In the genomic region with DNA sequence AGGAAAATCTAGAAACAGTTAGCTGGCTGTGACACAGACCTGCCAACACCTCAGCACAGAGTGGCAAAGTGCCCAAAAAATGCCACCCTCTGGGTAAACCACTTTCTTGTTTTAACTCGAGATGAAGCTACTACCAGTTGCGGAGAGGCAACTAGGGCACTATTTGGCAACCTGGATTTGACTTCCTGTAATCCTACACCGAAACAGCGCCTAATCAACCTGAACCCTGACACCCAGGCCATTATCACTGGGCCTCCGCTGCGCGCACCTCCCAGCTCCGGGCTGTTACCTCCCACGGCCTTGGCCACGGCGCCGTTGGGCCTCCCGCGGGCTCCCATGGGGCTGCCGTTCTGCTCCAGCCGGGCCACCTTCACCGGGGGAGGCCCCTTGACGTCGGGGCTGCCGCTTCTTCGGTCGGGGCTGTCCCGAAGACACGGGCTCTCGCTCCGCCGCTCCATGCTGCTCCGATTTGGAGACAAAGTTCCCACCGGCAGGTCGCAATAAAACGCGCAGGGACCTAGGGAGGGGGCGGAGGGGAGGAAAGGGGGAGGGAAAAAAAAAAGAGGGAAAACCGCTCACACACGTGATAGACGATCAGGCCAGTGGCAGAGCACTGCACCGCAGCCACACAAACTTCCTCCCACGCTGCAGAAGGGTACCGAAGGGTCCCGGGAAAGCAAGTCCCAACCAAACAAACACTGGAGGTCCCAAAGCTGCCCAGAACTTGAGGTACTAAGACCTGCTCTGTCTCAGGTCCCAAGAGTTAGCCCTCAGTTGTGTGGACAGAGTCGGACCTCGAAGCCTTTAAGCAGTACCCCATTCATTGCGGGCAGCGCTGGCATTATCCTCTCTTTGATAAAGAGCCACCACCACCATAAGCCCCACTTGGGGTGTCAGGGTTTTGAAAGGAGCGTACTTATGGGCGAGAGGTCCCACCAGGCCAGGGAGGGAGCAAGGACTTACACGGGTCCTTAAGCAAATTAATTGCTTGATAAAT, we compare ENCODE assay signal across 8 mouse cellular contexts. TPM values are rescaled to one million over a fixed set of nuclear protein-coding genes. Genes with fewer than 3 reads are reported as not detected.
DNase-seq lines count a peak whose midpoint lies in the region; ATAC-seq and TF ChIP-seq lines count a peak whose summit lies in the region.

No protein-coding gene starts in this region.

- H3K27me3 ChIP-seq in lung, embryonic 14.5 days (ENCODE audit: insufficient read depth, low read length) = peaks cover 35% of the 10 kb centered on the region
- peaks cover 51% of the 10 kb centered on the region for H3K27me3 ChIP-seq in embryonic facial prominence, embryonic 10.5 days (replicated peaks; ENCODE audit: low read depth, poor library complexity, severe bottlenecking)
- H3K27me3 ChIP-seq in hindbrain, embryonic 16.5 days (replicated peaks; ENCODE audit: control insufficient read depth, insufficient read depth, low read length) = peaks cover 14% of the 10 kb centered on the region
- peaks cover 74% of the 10 kb centered on the region for H3K27me3 ChIP-seq in liver, embryonic 12.5 days (replicated peaks)
- H3K27me3 ChIP-seq in stomach, embryonic 14.5 days (ENCODE audit: control insufficient read depth, insufficient read depth, low read length) = peaks cover 12% of the 10 kb centered on the region

- 3% methylated on average over 47 of the region's 47 CpGs for WGBS in lung, embryonic 14.5 days
- 9% methylated on average over 47 of the region's 47 CpGs for WGBS in lung, adult 2 months
- under 1% methylated on average over 47 of the region's 47 CpGs for WGBS in embryonic facial prominence, embryonic 10.5 days
- 3% methylated on average over 47 of the region's 47 CpGs for WGBS in hindbrain, embryonic 16.5 days
- WGBS in liver, embryonic 12.5 days (ENCODE audit: insufficient replicate concordance) = 2% methylated on average over 46 of the region's 47 CpGs
- WGBS in stomach, embryonic 14.5 days = 3% methylated on average over 47 of the region's 47 CpGs

- H3K36me3 ChIP-seq in lung, embryonic 14.5 days (ENCODE audit: insufficient read depth) = no peaks in the 10 kb centered on the region
- no peaks in the 10 kb centered on the region for H3K36me3 ChIP-seq in embryonic facial prominence, embryonic 10.5 days (replicated peaks)
- H3K36me3 ChIP-seq in hindbrain, embryonic 16.5 days (ENCODE audit: control insufficient read depth, insufficient read depth, low read length) = no peaks in the 10 kb centered on the region
- H3K36me3 ChIP-seq in liver, embryonic 12.5 days = no peaks in the 10 kb centered on the region
- no peaks in the 10 kb centered on the region for H3K36me3 ChIP-seq in stomach, embryonic 14.5 days (ENCODE audit: control insufficient read depth, insufficient read depth, low read length)

- H3K4me3 ChIP-seq in lung, embryonic 14.5 days (ENCODE audit: low read depth, low read length) = peak overlapping the region; percentile 31
- H3K4me3 ChIP-seq in lung, adult 2 months (replicated peaks; ENCODE audit: extremely low read depth, low read depth, low read length) = no peak overlapping the region
- H3K4me3 ChIP-seq in embryonic facial prominence, embryonic 10.5 days = peak overlapping the region; percentile 82
- H3K4me3 ChIP-seq in hindbrain, embryonic 16.5 days (ENCODE audit: low read length) = peak overlapping the region; percentile 29
- peak overlapping the region; percentile 19; the same call in 1 of the 2 replicates for H3K4me3 ChIP-seq in liver, embryonic 12.5 days
- H3K4me3 ChIP-seq in stomach, embryonic 14.5 days (ENCODE audit: low read depth, low read length) = peak overlapping the region; percentile 23; the same call in 1 of the 2 replicates

- H3K27ac ChIP-seq in lung, embryonic 14.5 days (ENCODE audit: low read depth) = no peak overlapping the region
- peak overlapping the region; percentile 98 for H3K27ac ChIP-seq in embryonic facial prominence, embryonic 10.5 days (replicated peaks)
- H3K27ac ChIP-seq in hindbrain, embryonic 16.5 days (ENCODE audit: low read depth, low read length) = no peak overlapping the region
- no peak overlapping the region for H3K27ac ChIP-seq in liver, embryonic 12.5 days
- H3K27ac ChIP-seq in stomach, embryonic 14.5 days (ENCODE audit: low read length) = no peak overlapping the region

- no peak for ATAC-seq in lung, embryonic 14.5 days (ENCODE audit: insufficient read depth)
- no peak for ATAC-seq in hindbrain, embryonic 16.5 days
- no peak for ATAC-seq in liver, embryonic 12.5 days
- no peak for ATAC-seq in stomach, embryonic 14.5 days (ENCODE audit: insufficient number of reproducible peaks, insufficient read depth, low FRiP score, low read depth)
- no peak for ATAC-seq in activated CD4-positive, CD25-positive, alpha-beta regulatory T cell, adult 4 months

- no peaks in the 10 kb centered on the region for H3K9me3 ChIP-seq in lung, embryonic 14.5 days (ENCODE audit: low read depth, low read length)
- H3K9me3 ChIP-seq in embryonic facial prominence, embryonic 10.5 days = no peaks in the 10 kb centered on the region
- no peaks in the 10 kb centered on the region for H3K9me3 ChIP-seq in hindbrain, embryonic 16.5 days (ENCODE audit: control insufficient read depth, low read length)
- H3K9me3 ChIP-seq in liver, embryonic 12.5 days (replicated peaks) = no peaks in the 10 kb centered on the region
- H3K9me3 ChIP-seq in stomach, embryonic 14.5 days (ENCODE audit: control insufficient read depth, low read depth, low read length) = no peaks in the 10 kb centered on the region

- no peak for TF ChIP-seq CTCF in lung, embryonic 14.5 days (IDR thresholded peaks at IDR 0.05; ENCODE audit: low read depth)
- no peak for TF ChIP-seq CTCF in lung, adult 2 months (IDR thresholded peaks at IDR 0.05; ENCODE audit: insufficient read depth, low read length)

- peak; percentile 30 for DNase-seq in lung, embryonic 14.5 days
- no peak for DNase-seq in lung, adult 2 months
- peak; percentile 59 for DNase-seq in embryonic facial prominence, embryonic 10.5 days (ENCODE audit: low spot score)
- DNase-seq in adrenal gland, adult 18-20 months (ENCODE audit: low spot score in 2 of 2) = no peak

- no peak overlapping the region for H3K9ac ChIP-seq in lung, embryonic 14.5 days
- no peak overlapping the region for H3K9ac ChIP-seq in hindbrain, embryonic 16.5 days (ENCODE audit: low read depth, low read length)
- H3K9ac ChIP-seq in liver, embryonic 12.5 days = no peak overlapping the region
- H3K9ac ChIP-seq in stomach, embryonic 14.5 days (replicated peaks; ENCODE audit: low read depth, low read length) = no peak overlapping the region

- H3K4me2 ChIP-seq in lung, embryonic 14.5 days = peak overlapping the region; percentile 63
- H3K4me2 ChIP-seq in hindbrain, embryonic 16.5 days (ENCODE audit: low read length) = peak overlapping the region; percentile 49
- peak overlapping the region; percentile 58 for H3K4me2 ChIP-seq in liver, embryonic 12.5 days
- H3K4me2 ChIP-seq in stomach, embryonic 14.5 days (replicated peaks; ENCODE audit: low read depth, low read length) = peak overlapping the region; percentile 47

- no peak for TF ChIP-seq POLR2A in lung, adult 2 months (IDR thresholded peaks at IDR 0.05; ENCODE audit: borderline replicate concordance, extremely low read depth, low read depth, low read length)

- H3K4me1 ChIP-seq in lung, embryonic 14.5 days (ENCODE audit: insufficient read depth) = peaks cover 3% of the 10 kb centered on the region; the same call in 1 of the 2 replicates
- peaks cover 5% of the 10 kb centered on the region; the same call in 1 of the 2 replicates for H3K4me1 ChIP-seq in lung, adult 2 months (ENCODE audit: control insufficient read depth, insufficient read depth, low read length)
- H3K4me1 ChIP-seq in embryonic facial prominence, embryonic 10.5 days = peaks cover 40% of the 10 kb centered on the region
- peaks cover 32% of the 10 kb centered on the region for H3K4me1 ChIP-seq in hindbrain, embryonic 16.5 days (ENCODE audit: control insufficient read depth, insufficient read depth, low read depth, low read length)
- H3K4me1 ChIP-seq in liver, embryonic 12.5 days = peaks cover 8% of the 10 kb centered on the region; the same call in 1 of the 2 replicates
- peaks cover 13% of the 10 kb centered on the region; the same call in 1 of the 2 replicates for H3K4me1 ChIP-seq in stomach, embryonic 14.5 days (ENCODE audit: control insufficient read depth, insufficient read depth, low read length)

RNA-seq across cellular contexts. Expression of a gene that starts 8.8 kb away (rescaled TPM):
- 0.61 and 0.79 TPM in 2 replicates for polyA plus RNA-seq in lung, embryonic 14.5 days (2014; fragmentation: Nextera tagmentation; extraction: Ambion mirVana)
- 0.22 and 0.48 TPM in 2 replicates for polyA plus RNA-seq in lung, adult 2 months (2012; rRNA removed)
- 9.0 and 11.3 TPM in 2 replicates for polyA plus RNA-seq in embryonic facial prominence, embryonic 10.5 days (2016; fragmentation: Nextera tagmentation; extraction: Ambion mirVana)
- polyA plus RNA-seq in hindbrain, embryonic 16.5 days (2015; fragmentation: Nextera tagmentation; extraction: Ambion mirVana) = 1.1 and 2.0 TPM in 2 replicates
- 0.02 and 0.05 TPM in 2 replicates for polyA plus RNA-seq in liver, embryonic 12.5 days (2016; fragmentation: Nextera tagmentation; extraction: Ambion mirVana)
- polyA plus RNA-seq in stomach, embryonic 14.5 days (2014; fragmentation: Nextera tagmentation; extraction: Ambion mirVana) = 0.46 and 1.1 TPM in 2 replicates
- polyA plus RNA-seq in activated CD4-positive, CD25-positive, alpha-beta regulatory T cell, adult 4 months (2017; shearing (Covaris generic)) = under 1 TPM; 0.09 to 0.13 TPM
- 1 to 10 TPM; 1.5 to 4.2 TPM for total RNA-seq in adrenal gland, adult 18-20 months (2021)

Comparison
In these comparisons a context has a peak if more than half of its experiments do, and no peak if none do; other contexts are left out.
1. DNase-seq: peak in lung, embryonic 14.5 days (single experiment) and embryonic facial prominence, embryonic 10.5 days (single experiment); none in lung, adult 2 months (single experiment) and adrenal gland, adult 18-20 months (0 of 2).
2. Peak in every context shown above with its lines, with median percentiles within 50 percentile points of each other: H3K4me2 ChIP-seq.